Mouse (Mus musculus): ENCODE measurements at regions not wholly inside any gene's neighbourhood (a gene's known extent, or its start where the extent isn't known, plus 50 kb on each side); places are given as distances from the start of the nearest gene placed in this dataset.

GRCm38 (mm10) chr8:103086956-103087482 is 301.6 kb upstream of the Cdh11 start:
- TF ChIP-seq EP300 (IDR thresholded peaks at IDR 0.05; ENCODE audit: low read depth), result no peak
- TF ChIP-seq CTCF (IDR thresholded peaks at IDR 0.05; ENCODE audit: low read depth), result no peak
